Mouse (Mus musculus) right cerebral cortex, adult 18-20 months (tissue): ENCODE data around the gene Alad.

ENCODE experiments used
- DNase-seq: peaks from one replicate; pipeline ENCODE4 v3.0.0; 2022; ENCODE audit warnings: mixed read lengths

The Alad gene

GRCm38 (mm10) chr4:62519849-62520233 lies at the start of gene Alad:
TSS of gene Alad (minus strand) at chr4:62519918.
- DNase-seq, result peak; percentile 85

- DNase-seq, result no peak
These were observed 48.6 kb upstream of the Alad start for GRCm38 (mm10) chr4:62568359-62568758.

GRCm38 (mm10) chr4:62567696-62568095 lies 48.0 kb upstream of the Alad start:
- no peak for DNase-seq

GRCm38 (mm10) chr4:62566530-62566929 lies 46.8 kb upstream of the Alad start:
- no peak for DNase-seq

GRCm38 (mm10) chr4:62562006-62562405 lies 42.3 kb upstream of the Alad start:
- DNase-seq, result no peak

- no peak for DNase-seq
These were observed 41.9 kb upstream of the Alad start for GRCm38 (mm10) chr4:62561630-62562001.

GRCm38 (mm10) chr4:62560963-62561629 lies 41.4 kb upstream of the Alad start:
- peak; percentile 70 for DNase-seq

GRCm38 (mm10) chr4:62559797-62560329 lies 40.1 kb upstream of the Alad start, which contains the start of gene Rgs3:
TSS of gene Rgs3 (plus strand) at chr4:62559847.
- no peak for DNase-seq

- no peak for DNase-seq
These were observed 37.7 kb upstream of the Alad start for GRCm38 (mm10) chr4:62557436-62557835.

GRCm38 (mm10) chr4:62551966-62552365 lies 32.2 kb upstream of the Alad start:
- DNase-seq, result no peak

- no peak for DNase-seq
These were observed 25.1 kb upstream of the Alad start for GRCm38 (mm10) chr4:62544801-62545200.

- no peak for DNase-seq
These were observed 24.1 kb upstream of the Alad start for GRCm38 (mm10) chr4:62543782-62544181.

GRCm38 (mm10) chr4:62541802-62542201 lies 22.1 kb upstream of the Alad start:
- no peak for DNase-seq

- DNase-seq, result no peak
These were observed 14.0 kb upstream of the Alad start for GRCm38 (mm10) chr4:62533729-62534128.

GRCm38 (mm10) chr4:62527655-62528054 lies 7.9 kb upstream of the Alad start:
- DNase-seq, result no peak

GRCm38 (mm10) chr4:62526256-62526655 lies 6.5 kb upstream of the Alad start:
- no peak for DNase-seq

GRCm38 (mm10) chr4:62525489-62525811 lies 5.7 kb upstream of the Alad start:
- no peak for DNase-seq

- DNase-seq, result peak; percentile 95
These were observed 5.2 kb upstream of the Alad start, which contains the start of the genes Pole3 and 4933430I17Rik for GRCm38 (mm10) chr4:62524651-62525488. TSS of gene Pole3 (minus strand) at chr4:62525068. TSS of gene 4933430I17Rik (plus strand) at chr4:62525369.

- DNase-seq, result no peak
These were observed 1.2 kb upstream of the Alad start for GRCm38 (mm10) chr4:62520892-62521400.

GRCm38 (mm10) chr4:62519122-62519848 lies 433 bp downstream of the Alad start:
- no peak for DNase-seq

- no peak for DNase-seq
These were observed 1.1 kb downstream of the Alad start for GRCm38 (mm10) chr4:62518416-62519121.
